Mouse (Mus musculus) thymus, adult 2 months (tissue): ENCODE results near the gene Phgdh.

Experiments used
- CTCF ChIP-seq: fragments of 200-500 bp; IDR thresholded peaks from 2 replicates; pipeline ENCODE4 v1.5.1; 2012; ENCODE audit warnings: mild to moderate bottlenecking, control low read depth, low read length, moderate library complexity, borderline replicate concordance; ENCODE audit not compliant: control insufficient read depth, poor library complexity, insufficient read depth; ENCODE audit errors: extremely low read depth
- POLR2A ChIP-seq: fragments of 200-500 bp; IDR thresholded peaks from 2 replicates; pipeline ENCODE4 v1.6.1; 2012; ENCODE audit warnings: mild to moderate bottlenecking, low read length, control low read depth, moderate library complexity; ENCODE audit not compliant: control insufficient read depth, poor library complexity, insufficient read depth; ENCODE audit errors: extremely low read depth

GRCm38 (mm10) chr3:98348705-98349104, 8.9 kb upstream of the Phgdh start:
- no peak for TF ChIP-seq CTCF
- no peak for TF ChIP-seq POLR2A
